Mouse (Mus musculus) ovary, postnatal 10 days (tissue): ENCODE data around the gene Ptgis.

ENCODE experiments used
- DNase-seq: peaks from one replicate; pipeline ENCODE4 v3.0.0; 2022; ENCODE audit warnings: low spot score

The Ptgis gene

DNA sequence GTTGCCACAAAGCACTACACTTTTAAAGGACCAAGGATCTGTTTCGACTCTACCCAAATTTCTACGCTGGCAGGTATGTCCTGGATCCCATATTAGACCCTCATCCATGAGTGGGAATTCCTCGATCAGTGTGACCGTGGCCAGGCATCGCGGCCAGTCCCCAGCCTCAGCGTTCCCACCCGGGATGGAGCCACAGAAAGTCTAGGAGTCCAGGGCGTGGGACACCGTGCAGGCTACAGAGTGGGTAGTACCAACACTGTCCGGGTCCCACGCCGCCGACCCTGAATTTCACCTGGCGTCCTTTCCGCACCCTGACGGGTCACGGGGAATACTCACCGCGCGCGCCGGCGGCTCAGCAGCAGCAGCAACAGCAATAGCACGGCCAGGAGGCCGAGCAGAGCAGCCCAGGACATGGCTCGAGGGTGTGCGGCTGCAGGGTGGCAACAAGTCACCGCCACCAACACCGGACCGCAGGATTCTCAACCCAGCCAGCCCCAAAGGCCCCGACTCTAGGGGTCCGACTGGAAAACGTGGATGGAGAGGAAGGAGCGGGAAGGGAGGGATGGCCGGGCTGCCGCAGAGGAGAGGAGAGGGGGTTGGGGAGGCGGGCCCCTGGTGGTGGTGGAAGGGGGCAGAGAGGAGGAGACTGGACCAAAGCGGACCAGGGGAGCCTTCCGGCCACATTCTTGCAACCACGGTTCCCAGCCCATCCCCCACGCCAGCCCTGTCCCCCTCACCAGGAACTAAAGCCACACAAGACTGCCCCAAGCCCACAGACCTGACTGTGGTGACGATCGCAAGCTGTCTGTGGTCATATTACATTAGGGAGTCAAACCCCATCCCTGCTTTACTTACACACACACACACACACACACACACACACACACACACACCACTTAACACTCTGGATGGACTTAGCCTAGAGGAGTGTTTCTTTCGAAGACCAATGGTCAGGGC, at the start of gene Ptgis:
Gene Ptgis (minus strand): TSS at position 597 of the 957 bp plus-strand sequence.
- DNase-seq = no peak

DNA sequence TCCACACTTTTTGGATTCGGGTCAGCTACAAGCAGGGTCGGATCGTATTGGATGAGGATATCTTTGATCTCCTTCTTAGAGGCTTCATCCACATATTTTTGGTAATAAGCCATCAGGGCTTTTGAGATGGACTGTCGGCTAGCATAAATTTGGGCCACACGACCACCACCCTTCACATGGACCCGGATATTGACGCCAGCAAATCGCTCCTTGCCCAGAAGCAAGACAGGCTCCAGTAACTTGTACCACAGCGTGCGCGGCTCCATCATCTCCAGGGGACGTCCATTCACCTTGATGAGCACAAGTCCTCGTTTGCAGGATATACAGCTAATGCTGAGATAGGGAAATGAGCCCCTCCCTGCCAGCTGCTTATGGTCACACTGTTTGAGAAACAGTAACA, 41.1 kb upstream of the Ptgis start:
- peak; percentile 0 for DNase-seq

DNA sequence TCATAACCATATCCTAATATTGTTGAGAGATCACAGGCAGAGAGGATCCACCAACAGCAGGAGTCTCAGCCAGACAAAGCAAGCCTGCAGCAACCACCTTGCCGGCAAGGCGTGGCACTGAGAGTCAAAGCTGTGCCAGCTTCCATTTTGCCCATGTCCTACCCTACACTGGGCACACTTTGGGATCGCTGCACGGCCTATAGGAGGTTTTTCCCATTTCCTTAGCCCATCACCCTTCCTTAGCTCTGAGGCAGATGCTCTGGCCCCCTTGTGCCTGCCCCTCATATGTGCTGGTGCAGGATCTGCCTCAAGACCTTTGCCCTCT, 40.5 kb upstream of the Ptgis start:
- no peak for DNase-seq

DNA sequence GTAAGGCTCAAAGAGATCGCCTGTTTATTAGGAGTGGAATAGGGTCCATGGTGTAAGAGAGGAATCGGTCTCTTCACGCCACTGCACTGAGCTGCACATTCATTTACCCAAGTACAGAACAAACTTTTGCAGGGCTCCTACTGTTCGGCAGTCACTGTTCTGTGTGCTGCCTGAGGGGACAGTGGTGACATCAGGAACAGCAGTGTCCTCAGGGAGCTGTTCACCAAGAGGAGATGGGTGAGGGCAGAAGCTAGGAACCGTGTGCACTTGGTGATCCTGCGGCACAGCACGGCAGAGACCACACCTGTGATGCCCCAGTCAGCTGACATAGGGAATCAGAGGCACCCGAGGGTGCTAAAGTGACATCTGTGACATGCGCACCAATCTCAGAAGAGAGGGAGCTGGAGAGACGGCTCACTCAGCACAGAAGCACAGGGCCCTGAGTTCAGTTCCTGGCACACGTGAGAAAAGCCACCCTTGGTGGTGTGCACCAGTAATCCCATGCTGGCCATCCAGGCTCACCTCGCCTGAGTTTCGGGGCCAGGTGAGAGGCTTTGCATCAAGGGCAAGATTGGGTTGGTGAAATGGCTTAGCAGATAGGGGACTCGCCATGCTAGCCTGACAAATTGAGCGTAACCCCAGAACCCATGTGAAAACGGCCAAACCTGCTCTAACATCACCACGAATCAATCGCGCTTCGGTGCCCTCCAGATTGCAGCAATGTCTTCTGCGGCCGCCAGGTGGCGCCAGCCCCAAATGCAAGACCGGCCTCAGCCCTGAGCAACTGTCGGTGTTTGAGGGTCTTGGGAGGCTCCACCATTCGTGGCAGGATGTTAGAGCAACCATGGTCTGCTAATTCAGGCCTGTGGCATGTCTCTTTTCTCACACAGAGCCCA, 39.9 kb upstream of the Ptgis start:
- DNase-seq = peak; percentile 63

DNA sequence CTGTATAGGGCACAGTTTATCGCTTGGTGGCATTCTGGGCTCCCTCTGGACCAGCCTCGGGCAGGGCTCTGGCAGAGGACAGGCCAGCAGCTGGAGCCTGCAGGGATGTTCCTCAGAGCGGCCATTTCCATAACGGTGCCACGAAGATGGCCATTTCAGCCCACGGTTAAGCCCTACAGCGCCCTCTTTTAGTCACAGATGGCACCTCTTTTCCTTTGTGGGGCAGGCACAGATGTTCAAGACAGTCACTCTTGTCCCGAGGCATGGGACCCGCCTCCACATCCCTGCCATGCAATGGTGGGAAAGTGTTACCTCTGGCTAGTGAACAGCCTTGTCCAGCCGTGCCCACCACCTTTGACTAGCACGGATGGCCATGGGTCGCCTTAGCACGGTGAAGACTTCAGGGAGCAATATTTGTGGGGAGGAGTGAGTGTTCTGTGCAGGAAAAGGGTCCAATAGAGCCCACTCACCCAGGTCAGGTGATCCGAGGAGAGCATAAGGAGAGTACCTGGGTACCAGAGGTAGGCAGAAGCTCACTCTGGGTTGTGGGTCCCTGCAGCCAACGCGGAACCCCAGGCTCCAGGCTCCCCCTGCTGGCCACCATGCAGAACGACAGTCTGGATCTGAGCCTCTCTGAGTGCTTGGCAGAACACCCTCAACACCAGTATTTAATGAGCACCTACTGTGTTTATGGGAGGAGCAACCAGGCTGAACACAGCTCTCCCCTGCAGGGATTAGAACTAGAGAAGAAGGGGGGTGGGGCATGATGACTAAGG, 38.5 kb upstream of the Ptgis start:
- DNase-seq = peak; percentile 39

DNA sequence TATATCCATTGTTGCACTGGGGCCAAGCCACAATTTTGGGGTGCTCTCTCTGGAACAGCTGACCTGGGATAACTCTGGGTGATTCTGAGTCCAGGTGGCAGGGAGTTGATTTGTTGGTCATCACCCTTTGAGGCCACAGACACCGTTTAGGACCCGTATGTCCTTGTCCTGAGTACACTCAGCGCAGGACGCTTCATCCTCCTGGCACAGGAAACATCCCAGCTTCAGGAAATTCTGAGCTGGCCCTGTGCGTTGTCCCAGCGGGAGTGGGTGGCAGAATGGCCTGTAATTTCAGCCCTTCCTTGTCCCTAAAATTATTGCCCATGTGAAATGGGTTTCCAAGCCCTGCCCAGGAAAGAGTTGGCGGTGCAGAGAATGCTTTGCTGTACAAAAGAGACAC, 37.6 kb upstream of the Ptgis start:
- no peak for DNase-seq

DNA sequence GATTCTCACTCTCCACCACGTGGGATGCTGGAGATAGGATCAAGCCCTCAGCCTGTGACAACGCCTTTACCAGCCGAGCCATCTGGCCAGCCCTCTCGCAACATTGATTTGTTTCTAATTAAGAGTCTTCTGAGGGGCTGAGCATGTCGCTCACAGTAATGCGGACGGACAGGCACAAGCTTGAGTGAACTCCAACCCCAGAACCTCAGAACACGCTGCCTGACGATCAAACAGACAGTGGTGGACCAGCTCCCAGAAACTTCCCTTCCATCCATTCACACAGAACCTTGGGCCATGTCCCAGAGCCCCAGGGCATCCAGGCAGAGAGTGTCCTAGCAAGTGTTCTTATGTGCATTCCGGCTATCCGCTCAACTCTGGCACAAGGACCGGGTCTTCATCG, 36.6 kb upstream of the Ptgis start:
- DNase-seq = peak; percentile 0

DNA sequence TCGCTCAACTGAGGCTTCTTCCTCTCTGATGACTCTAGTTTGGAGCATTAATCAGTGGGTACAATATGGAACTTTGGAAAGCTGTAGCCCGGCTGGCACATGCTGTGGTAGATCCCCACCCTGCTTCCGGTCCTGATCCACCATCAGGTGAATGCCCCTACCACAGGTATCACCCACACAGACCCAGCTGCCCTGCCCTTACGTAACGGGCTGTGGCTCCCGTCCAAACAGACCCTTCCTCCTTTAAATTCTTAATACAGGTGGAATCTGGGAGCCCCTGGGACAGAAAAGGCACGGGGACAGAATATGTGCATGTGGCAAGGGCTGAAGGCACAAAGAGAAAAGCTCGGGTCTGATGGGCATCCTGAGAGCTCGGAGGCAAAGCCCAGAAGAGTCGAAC, 35.5 kb upstream of the Ptgis start:
- peak; percentile 0 for DNase-seq

DNA sequence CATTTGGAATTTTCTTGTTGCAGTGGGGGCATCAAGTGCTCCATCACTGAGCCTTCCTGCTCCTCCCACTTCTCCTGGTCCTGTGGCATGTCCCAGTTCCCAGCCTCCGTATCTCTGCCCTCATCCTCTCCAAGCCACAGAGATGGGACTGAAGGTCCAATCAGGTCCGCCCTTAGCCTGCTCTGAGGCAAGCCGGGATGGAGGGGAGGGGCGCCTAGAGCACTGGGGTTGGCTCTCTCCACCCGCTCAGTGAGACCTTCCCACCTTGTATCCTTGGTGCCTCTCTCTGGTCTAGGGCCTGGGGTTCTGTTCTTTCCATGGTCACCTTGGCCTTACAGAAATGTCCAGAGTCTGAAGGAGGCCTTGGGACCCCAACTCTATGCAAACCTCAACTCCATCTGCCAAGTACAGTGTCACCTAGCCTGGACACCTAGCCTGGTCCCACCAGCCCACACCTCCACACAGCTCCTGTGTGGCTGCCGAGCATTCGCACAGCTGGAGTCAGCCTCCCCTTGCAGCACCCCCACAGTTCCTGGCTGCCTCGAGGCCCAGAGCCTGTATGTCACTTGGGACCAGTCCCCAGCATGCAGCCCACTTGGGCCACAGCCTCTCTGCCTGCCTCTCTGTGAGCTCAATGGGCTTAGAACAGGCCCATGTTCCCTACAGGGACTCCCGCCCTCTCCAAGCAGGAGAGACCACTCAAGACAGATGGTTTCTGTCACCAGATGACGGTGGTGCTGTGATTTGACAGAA, 34.5 kb upstream of the Ptgis start:
- DNase-seq = peak; percentile 0

DNA sequence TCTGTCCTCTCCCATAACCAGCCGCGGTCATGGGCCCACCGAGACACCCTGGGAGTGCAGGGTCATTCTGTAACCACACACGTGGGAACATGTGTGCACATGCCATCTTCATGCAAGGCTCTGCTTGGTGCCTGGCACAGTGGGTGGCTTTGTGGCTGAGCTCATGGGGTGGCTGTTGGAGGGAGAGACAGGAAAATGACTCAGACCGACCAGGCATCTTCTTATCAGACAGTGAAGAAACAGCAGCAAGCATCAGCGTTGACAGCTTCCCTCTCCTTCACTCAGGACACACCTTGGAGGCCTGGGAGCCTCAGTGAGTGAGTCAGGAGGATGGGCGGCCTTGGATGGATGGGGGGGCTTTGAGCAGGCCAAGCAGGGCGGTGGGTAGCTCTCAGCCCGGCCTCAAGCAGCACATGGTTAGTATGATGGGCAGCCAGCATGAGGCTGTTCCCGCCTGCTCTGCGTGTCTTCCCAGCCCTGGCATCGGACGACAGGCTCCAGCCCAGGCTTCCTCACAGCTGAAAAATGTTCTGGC, 32.9 kb upstream of the Ptgis start:
- DNase-seq = peak; percentile 0

DNA sequence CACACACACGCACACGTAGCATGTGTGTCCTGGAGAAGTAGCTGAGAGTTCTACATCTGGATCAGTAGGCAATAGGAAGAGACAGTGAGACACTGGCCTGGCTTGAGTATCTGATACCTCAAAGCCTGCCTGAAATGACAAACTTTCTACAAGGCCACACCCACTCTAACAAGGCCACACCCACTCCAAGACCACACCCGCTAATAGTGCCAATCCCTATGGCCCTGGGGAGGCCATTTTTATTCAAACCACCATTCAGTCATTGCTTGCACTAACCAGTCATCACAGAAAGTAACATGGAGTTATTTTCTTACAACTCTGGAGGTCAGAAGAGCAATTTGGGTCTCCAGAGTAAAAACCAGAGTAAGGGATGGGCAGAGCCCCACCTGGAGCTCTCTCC, 32.3 kb upstream of the Ptgis start:
- DNase-seq = peak; percentile 0

DNA sequence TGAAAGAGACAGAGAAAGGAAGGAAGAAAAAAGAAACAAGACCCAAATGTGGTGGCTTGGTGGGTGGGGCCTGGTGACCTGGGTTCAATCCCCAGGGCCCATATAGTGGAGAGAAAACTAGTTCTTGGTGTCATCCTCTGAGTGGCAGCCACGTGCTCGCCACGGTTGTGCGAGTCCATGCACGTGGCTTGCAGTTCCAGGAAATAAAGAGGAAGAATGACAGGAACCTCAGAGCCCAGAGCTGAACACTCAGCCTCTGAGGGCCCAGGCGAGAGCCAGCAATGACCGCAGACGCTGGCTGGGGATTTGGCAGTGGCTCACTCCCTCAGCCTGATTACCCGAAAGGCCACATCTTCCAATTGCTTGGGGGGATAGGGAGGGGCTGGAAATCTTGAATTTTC, 30.7 kb upstream of the Ptgis start:
- peak; percentile 0 for DNase-seq

DNA sequence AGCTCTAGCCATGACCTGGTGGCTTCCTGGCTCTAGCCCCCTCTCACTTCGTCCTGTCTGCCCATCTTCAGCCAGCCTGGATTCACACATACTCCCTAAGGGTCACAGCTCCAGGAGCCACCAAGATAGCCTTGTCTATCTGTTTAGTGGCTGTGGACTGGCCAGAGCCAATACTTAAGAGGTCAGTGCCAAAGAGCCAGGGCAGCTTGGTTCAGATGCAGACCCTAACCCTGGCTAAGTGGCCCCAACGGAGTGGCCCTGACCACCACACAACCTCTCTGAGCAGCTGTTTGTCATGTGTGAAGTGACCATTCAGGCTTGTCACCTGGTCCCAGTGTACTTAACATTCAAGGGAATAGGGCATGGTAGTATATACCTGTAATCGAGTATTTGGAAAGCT, 30.1 kb upstream of the Ptgis start:
- no peak for DNase-seq

DNA sequence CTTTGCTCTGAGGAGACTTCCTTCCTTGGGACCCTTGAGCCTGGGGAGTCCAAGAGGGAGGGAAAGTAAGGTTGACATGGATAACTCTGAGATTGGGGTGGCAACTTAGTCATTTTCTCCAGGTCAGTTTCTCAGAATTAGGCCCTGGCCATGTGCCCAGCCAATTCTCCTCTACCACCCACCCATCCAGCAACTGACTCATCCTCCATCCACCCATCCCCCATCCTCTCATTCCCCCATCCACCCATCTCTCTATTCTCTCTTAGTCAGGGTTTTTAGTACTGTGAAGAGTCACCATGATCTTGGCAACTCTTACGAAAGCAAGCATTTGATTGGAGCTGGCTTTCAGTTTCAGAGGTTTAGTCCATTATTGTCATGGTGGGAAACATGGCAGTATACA, 28.3 kb upstream of the Ptgis start:
- no peak for DNase-seq

DNA sequence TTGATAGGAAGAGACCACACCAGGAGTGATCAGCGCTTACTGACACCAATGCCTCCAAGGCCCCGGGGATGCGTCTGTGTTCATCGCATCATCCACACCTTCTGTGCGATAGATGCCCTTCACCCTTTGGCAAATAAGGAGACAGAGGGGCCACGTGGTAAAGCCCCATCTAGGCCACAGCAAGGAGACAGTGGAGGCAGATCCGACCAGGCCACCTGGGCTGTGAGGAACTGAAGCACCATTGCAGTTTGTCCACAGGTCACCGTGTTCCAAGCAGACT, 27.9 kb upstream of the Ptgis start:
- DNase-seq = peak; percentile 0

DNA sequence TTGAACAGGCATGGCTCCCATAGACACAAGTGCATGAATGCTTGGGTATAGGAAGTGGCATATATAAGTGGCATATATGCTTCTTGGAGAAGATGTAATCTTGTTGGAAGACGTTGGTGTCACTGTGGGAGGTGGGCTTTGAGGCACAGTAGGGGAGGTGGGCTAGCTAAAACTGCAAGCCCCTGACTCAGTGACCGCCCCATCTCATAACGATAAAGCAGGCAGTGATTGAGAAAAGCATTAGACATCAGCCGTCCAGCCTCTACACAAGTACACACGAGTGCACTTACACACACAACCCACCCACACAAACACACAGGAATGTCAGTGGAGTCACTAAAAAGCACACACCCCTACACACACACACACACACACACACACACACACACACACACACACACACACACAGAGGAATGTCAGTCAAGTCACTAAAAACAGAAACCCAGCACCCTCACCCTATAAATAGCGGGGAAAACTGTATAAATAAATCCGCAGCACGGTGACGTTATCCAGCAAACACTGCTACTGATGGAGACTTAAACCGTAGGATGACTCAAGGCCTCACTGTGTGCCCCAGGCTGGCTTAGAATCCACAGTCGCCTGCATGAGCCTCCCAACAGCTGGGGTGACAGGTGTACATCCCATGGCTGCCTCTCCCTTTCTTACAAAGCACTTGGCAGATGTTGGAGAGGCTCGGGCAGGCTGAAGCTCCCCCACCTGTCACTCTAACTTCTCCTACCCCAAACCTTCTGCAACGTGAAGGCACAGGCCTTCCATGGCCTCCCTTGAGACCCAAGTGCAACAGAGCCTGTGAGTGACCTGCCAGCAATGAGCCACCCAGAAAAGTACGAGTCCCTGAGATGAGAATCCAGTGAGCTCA, 27.4 kb upstream of the Ptgis start:
- peak; percentile 0 for DNase-seq

DNA sequence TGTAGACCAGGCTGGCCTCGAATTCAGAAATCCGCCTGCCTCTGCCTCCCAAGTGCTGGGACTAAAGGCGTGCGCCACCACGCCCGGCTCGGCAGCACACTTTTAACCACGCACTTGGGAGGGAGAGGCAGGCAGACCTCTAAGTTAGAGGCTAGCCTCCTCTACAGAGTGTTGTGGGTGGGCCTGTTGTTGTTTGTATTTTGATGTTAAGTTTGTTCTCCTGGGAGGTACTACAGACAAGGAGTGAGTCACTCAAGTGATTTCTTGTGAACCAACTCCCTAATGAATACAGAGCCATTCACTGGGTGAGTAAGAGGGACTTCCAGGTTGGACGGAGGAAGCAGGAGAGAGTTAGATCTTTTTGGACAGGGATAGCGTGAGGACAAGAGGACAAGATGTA, 25.8 kb upstream of the Ptgis start:
- no peak for DNase-seq

DNA sequence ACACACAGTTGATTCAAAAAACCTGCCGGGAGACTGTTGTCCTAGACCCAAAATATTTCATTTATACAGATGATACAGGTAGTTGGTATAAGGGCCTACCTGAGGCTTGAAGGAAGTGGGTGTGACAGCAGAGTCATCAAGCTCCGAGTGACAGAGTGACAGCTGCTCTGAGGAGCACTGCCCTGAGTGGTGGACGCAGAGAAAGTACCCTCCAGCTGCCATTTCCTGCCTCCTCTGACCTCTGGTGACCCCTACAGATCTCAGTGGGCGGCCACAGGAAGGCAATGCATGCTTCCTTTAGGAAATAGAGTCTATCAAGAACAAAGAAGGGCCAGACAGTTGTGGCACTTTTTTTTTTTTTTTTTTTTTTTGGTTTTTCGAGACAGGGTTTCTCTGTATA, 25.4 kb upstream of the Ptgis start:
- DNase-seq = no peak

DNA sequence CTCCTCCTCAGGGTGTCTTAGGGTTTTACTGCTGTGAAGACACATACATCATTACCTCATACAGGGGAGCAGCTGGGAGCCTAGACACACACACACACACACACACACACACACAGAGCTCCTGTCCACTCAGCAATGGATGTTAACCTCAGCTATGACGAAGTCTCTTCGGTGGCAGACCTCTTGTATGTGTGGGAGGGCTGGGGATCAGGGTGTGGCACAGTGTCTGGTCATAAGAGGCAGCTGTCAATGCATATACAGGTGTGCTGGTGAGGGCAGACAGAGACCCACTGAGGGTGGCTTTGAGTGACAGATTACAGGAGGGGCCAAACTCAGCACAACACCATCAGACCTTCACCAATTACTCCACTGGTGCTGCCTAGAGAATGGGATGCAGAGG, 24.6 kb upstream of the Ptgis start:
- DNase-seq = peak; percentile 0

DNA sequence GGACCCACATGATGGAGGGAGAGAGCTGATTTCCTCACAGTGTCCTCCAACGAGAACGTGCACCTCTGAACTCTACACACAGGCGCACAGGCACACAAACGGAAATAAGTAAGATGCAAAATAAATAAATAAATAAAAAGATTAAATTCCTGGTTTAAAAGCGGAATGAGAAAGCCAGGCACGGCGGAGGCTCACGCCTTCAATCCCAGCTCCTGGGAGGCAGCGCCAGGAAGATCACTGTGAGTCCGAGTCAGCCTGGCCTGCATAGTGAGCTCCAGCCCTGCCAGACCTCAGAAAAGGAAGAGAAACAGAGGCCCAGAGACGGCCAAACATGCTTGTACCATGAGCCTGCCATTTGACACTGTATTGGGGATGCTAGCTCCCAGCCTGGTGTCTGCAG, 23.5 kb upstream of the Ptgis start:
- DNase-seq = peak; percentile 0
